Mouse (Mus musculus) cerebellum, adult 11-12 months (tissue): ENCODE data around the gene Dlgap1.

ENCODE experiments used
- DNase-seq: peaks from one replicate; pipeline ENCODE4 v3.0.0; 2022

Gene Dlgap1

DNA sequence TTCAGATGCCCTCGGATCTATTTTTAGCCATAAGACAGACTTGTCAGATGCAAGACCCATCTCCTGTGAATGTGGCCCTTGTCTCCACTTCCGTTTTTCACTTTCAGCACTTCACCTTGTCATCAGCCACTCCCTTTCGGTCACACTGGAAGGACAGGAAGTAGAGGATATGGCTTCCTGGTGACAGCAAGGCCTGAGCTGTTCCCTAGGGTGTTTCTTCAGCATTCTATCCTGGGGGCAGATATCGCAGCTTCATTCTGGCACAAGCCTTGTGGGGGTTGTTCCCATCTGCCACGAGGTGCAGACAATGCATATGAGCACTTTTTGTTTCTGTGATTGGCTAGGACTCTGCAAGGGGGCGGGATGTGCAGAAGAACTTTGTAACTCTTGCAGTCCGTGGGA is 502.1 kb downstream of the Dlgap1 start:
- DNase-seq: no peak

GRCm38 (mm10) chr17:70472162-70472561 is 503.3 kb downstream of the Dlgap1 start:
- no peak for DNase-seq

- DNase-seq: no peak
These were observed 505.0 kb downstream of the Dlgap1 start for GRCm38 (mm10) chr17:70473871-70474270.

- no peak for DNase-seq
These were observed 514.8 kb downstream of the Dlgap1 start for GRCm38 (mm10) chr17:70483716-70484115.

- peak; percentile 52 for DNase-seq
These were observed 516.8 kb downstream of the Dlgap1 start for GRCm38 (mm10) chr17:70485668-70486067.

DNA sequence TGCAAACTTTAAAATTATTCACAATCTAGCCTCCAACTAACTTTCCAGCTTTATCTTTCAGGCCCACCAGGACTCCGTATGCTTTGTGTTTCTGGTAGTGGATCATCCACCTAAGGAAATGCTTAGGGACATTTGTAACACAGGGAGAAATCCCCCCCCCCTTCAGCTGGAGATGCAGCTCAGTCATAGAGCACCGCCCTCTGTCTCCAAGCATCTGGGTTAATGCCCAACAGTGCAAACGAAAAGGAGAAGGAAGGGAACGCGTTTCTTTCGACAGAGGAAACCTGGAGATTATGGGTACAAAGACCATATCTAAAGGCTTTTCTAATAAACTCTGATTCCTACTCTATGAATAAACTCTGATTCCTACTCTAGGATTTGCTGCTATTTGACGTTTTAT is 517.4 kb downstream of the Dlgap1 start:
- no peak for DNase-seq

DNA sequence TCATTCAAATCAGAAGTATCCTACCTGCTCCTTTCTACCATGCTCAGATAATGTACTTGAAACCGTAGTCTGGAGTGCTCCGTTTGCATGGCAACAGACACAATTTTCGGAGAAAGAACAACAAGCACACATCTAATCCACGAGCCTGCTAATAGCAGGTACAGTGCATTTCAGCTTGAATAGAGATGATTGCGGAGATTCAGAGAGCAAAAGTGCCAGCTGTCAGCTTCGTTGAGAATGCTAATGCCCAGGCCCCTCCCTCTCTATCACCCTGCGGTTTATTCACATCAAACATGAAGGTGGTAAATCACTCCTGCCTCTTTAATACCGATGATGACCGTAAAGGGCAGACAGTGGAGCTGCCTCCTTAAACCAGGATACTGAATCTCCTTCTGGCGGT is 518.0 kb downstream of the Dlgap1 start:
- no peak for DNase-seq

DNA sequence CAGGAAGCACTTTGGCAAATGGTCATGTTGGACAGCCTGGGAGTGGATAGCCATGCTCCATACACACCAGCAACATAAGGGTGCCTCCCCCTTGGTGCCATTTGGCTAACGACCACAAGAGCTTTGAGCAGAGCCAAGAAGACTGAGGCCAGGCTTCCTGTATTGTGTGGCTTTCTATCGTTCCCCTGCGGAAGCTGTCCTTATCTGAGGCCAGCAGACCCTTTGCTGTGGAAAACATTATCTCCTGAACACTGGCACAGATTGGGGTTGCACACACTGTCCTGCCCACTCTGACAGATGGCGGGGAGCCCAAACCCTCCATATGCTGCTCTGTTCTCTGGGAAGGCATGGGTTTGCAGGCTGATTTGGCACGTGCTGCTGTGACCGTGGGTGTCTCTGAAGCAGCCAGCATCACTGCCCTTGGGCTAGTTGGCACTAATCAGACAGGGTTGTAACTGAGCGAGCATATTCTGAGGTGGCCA is 520.0 kb downstream of the Dlgap1 start:
- DNase-seq: peak; percentile 100

DNA sequence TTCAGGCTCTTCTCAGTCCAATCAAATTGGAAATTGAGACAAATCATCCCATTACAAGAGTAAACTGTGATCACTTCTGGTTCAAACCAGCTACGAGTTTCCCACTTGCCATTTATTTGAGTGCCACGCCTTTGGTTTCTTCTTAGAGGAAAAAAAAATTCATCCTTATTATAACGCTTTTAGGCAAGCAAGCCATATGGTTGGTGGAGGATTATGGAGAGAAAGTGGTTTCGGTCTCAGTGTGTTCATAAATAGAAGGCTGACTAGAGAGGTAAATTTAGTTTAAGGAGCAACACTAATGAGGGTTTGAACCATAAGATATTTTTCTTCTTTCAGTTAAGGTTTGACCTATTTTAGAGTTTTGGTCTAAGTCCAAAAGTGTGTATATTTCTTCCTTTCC is 522.7 kb downstream of the Dlgap1 start:
- no peak for DNase-seq

DNA sequence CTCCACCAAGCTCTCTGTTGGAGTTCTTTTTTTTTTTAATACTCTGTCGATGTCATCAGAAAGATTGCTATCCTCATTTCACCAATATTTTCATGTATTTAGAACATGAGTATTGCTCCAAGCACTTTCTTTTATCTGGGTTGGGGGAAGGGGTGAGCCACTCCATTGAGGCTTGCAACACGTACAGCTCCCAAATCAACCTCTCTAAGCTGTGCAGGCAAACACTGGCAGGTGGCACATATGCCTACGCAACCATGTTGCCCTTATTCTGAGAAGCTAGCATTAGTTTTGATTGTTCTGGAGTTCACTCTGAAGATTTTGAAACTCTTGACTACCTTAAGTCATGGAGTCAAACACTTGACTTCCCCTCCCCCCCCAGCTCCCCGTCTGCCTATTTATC is 525.5 kb downstream of the Dlgap1 start:
- no peak for DNase-seq

DNA sequence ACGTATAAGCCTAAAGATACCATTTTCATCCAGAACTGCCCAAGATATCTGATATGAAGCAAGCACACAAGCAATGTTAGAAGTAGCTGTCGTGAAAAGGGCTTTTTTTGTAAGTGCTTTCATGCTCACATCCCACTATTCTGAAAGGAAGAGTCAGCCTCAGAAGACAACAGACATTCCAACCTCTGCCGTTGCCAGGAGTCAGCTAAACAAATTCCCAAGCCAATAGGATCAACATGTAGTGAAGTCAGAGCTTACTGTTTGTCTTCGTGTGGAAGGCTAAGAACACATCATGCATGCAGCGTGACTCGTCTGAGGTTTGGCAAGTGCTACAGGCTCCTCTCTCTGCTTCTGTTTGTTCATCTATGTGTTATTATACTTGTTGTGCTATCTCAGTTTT is 529.4 kb downstream of the Dlgap1 start:
- no peak for DNase-seq

GRCm38 (mm10) chr17:70501933-70502332 is 533.1 kb downstream of the Dlgap1 start:
- no peak for DNase-seq

DNA sequence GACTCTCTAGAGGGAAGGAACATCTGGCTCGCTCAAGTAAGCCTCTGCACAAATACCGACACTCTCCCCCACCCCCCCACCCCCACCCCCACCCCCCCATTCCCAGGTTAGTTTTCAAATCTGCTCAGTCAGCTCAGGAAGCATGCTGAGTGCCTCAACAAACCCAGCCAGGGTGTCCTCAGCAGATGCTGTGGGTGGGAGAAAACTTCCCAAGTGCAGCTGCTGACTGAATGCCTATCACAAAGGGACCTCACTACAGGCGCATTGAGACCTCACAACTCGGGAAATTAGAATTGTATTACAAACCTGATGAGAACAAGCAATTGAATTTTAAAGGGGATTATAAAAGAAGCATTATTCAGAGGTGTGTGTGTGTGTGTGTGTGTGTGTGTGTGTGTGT is 538.9 kb downstream of the Dlgap1 start:
- no peak for DNase-seq

DNA sequence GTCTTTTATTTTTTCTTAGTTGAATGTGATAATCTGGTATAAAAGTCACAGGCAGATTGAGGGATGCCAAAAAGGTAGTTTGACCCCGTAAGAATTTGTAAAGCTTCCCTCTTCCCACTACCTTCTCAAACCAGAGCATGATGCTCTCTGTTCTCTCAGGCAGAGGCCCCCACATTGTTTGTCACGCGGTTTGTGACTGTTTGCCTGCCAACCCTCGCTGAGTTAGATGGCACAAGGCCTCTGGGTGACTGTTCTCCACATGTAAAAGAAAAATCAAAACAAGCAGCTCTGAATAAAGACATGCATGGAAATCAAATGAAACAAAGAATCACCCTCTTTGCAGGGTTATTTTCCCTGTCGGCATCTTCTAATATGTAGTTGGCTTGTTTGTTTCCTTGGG is 541.6 kb downstream of the Dlgap1 start:
- peak; percentile 70 for DNase-seq

- DNase-seq: no peak
These were observed 542.5 kb downstream of the Dlgap1 start for GRCm38 (mm10) chr17:70511401-70511800.

DNA sequence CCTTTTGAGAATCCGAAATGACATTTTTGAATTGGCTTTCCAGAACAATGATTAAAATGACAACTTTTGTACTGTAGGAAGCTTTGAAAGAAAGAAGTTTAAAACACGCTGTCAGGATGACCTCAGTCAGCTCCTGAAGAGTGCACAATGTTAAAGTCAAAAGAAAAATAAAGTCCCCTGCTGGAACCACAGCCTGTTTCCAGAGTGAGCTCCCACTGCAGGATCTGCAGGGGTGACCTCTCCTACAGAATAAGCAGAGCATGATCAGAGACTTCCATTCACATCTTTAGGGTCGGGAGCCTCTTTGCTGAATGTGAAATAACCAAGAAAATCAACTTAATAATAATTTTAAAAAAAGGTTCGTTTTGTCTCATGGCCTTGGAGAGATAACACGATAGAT is 544.9 kb downstream of the Dlgap1 start:
- DNase-seq: no peak

DNA sequence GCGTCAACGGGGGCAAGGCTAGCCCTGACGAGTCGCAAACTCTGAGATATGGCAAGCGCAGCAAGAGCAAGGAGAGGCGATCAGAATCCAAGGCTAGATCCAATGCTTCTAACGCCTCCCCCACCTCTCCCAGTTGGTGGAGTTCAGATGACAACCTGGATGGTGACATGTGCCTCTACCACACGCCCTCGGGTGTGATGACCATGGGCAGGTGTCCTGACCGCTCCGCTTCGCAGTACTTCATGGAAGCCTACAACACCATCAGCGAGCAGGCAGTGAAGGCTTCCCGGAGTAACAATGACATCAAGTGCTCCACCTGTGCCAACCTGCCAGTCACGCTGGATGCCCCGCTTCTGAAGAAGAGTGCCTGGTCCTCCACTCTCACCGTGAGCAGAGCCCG is 547.6 kb downstream of the Dlgap1 start:
- DNase-seq: no peak

DNA sequence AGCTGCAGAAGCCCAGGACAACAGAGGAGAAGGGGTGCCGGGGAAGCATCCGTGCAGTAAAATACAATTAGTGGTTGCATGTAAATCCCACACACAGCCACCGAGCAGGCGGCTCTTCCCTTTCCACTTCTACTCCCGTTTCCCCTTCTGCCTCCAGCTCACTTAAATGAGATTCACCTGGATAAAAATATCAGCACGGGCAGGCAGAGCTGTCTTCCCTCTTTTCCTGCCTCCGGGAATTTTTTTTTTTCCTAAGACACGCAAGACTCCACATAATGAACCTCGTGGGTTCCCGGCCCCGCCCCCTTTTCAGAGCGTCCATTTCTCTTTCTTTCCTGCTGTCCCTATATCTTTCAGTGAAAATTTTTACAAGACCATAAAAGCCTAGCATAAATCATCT is 548.5 kb downstream of the Dlgap1 start:
- DNase-seq: no peak

- DNase-seq: no peak
These were observed 552.4 kb downstream of the Dlgap1 start for GRCm38 (mm10) chr17:70521058-70521851.

DNA sequence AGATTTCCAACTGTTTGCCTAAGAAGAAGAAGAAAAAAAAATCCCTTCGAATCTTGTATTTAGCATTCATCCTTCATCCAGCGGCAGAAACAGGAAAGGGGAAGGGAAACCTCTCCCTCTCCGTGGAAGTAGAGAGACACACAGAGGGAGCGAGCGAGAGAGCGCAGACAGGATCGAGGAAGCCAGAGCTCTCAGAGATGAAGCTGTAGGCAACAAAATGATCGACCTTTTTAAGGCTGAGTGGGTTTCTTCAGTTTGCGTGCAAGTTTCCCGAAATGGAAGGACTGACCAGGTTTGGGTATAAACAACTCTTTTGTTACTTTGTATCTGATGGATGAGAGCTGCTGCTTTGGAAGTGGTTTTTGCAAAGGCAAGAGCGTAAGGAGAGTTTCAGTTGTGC is 553.1 kb downstream of the Dlgap1 start:
- peak; percentile 57 for DNase-seq

GRCm38 (mm10) chr17:70525990-70526389 is 557.1 kb downstream of the Dlgap1 start:
- DNase-seq: no peak

- peak; percentile 63 for DNase-seq
These were observed 558.2 kb downstream of the Dlgap1 start for GRCm38 (mm10) chr17:70527101-70527500.

DNA sequence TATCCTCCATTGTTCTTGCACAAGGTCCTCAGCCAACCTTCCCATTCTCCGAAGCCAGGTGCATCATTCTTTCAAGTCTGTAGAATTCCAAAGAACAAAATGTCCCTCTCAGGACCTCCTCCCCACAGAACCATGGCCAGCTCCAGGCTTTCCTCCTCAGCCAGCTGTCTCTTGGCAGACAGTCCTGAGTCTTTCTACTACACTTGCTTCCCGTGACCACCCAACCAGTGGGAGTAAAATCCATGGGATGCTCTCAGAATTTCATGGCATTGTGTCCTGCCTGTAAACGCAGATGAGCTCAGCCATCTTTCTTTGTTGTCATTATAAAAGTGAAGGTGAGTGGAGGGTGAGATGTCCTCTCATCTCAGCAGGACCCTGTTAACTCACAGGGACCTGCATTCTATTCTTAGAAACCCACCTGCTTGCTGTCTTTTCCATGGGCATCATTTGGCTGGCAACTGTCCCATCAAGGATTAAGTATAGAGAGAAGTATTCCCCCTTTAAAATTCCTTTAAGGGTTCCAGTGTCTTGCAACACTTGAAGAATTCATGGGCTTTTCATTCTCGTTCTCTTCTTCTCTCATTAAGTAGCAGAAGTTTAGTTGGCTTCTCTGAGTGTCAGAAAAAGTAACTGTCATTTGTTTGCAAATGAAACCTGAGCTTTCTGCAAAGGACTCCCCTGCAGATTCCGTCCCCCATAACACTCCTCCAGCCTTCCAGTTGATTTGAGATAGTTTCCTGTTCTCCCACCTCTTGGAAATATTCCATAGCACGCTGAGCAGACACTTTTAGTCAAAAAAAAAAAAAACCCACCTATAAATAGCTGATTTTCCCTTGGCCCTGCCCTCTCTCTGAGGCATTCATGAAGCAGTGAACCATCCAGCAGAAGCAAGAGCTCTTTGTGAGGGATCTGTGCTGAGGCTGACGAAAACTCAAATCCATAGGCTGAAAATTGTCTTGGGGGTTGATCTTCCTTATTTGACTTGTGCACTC is 559.6 kb downstream of the Dlgap1 start:
- peak; percentile 52 for DNase-seq

GRCm38 (mm10) chr17:70534321-70534720 is 565.4 kb downstream of the Dlgap1 start:
- no peak for DNase-seq
